Mouse (Mus musculus) brain, adult 2 months (tissue): ENCODE data around the gene Samsn1.
A peak's percentile ranks its signal among the peaks of the same experiment; 100 is the strongest.

Experiments
- DNase-seq: peaks from one replicate; pipeline ENCODE4 v3.0.0; 2011; ENCODE audit warnings: low read depth, low spot score

Samsn1 gene

GRCm38 (mm10) chr16:76022181-76022580 is at the start of gene Samsn1:
Samsn1 (minus strand) TSS chr16:76022281.
- DNase-seq, result no peak

- no peak for DNase-seq
Measured at GRCm38 (mm10) chr16:76066082-76066635, 44.1 kb upstream of the Samsn1 start.

GRCm38 (mm10) chr16:76054976-76055375 is 32.9 kb upstream of the Samsn1 start:
- no peak for DNase-seq

GRCm38 (mm10) chr16:76054079-76054478 is 32.0 kb upstream of the Samsn1 start:
- DNase-seq, result no peak

GRCm38 (mm10) chr16:76053537-76053936 is 31.5 kb upstream of the Samsn1 start:
- DNase-seq, result peak; percentile 45

GRCm38 (mm10) chr16:76047066-76047465 is 25.0 kb upstream of the Samsn1 start:
- DNase-seq, result no peak

GRCm38 (mm10) chr16:76040319-76040945 is 18.4 kb upstream of the Samsn1 start:
- no peak for DNase-seq

GRCm38 (mm10) chr16:76019164-76019563 is 2.9 kb downstream of the Samsn1 start:
- no peak for DNase-seq

GRCm38 (mm10) chr16:76003812-76004389 is 18.2 kb downstream of the Samsn1 start:
- no peak for DNase-seq

GRCm38 (mm10) chr16:76002870-76003572 is 19.1 kb downstream of the Samsn1 start:
- DNase-seq, result no peak

GRCm38 (mm10) chr16:76002287-76002686 is 19.8 kb downstream of the Samsn1 start:
- DNase-seq, result no peak

GRCm38 (mm10) chr16:76001788-76002187 is 20.3 kb downstream of the Samsn1 start:
- no peak for DNase-seq

GRCm38 (mm10) chr16:76000127-76000526 is 22.0 kb downstream of the Samsn1 start:
- no peak for DNase-seq

- no peak for DNase-seq
Measured at GRCm38 (mm10) chr16:75990173-75990572, 31.9 kb downstream of the Samsn1 start.

- DNase-seq, result no peak
Measured at GRCm38 (mm10) chr16:75983831-75984230, 38.2 kb downstream of the Samsn1 start.

GRCm38 (mm10) chr16:75979381-75979780 is 42.7 kb downstream of the Samsn1 start:
- DNase-seq, result no peak

GRCm38 (mm10) chr16:75977798-75978197 is 44.3 kb downstream of the Samsn1 start:
- DNase-seq, result no peak

GRCm38 (mm10) chr16:75975682-75976332 is 46.3 kb downstream of the Samsn1 start:
- DNase-seq, result no peak

GRCm38 (mm10) chr16:75970266-75970998 is 51.6 kb downstream of the Samsn1 start:
- no peak for DNase-seq

GRCm38 (mm10) chr16:75962021-75962420 is 60.1 kb downstream of the Samsn1 start:
- DNase-seq, result no peak

- DNase-seq, result no peak
Measured at GRCm38 (mm10) chr16:75961487-75961886, 60.6 kb downstream of the Samsn1 start.
